Mouse (Mus musculus) c-Kit-negative CD71-positive TER-119-positive erythroid progenitor cells, embryonic 14.5 days (primary cell): ENCODE measurements around the gene Syne2.

Experiments used
- DNase-seq: peaks from one replicate; pipeline ENCODE4 v3.0.0-alpha.2; 2013; ENCODE audit warnings: low read depth, low spot score

The Syne2 gene

GRCm38 (mm10) chr12:75924852-75925251 is 106.9 kb downstream of the Syne2 start:
- no peak for DNase-seq

GRCm38 (mm10) chr12:75927596-75927995 is 109.7 kb downstream of the Syne2 start:
- DNase-seq = no peak

GRCm38 (mm10) chr12:75933561-75933960 is 115.6 kb downstream of the Syne2 start:
- DNase-seq = no peak

- DNase-seq = no peak
Measured at GRCm38 (mm10) chr12:75951328-75951727, 133.4 kb downstream of the Syne2 start.

- no peak for DNase-seq
Measured at GRCm38 (mm10) chr12:75952011-75952410, 134.1 kb downstream of the Syne2 start.

GRCm38 (mm10) chr12:75966441-75967195 is 148.7 kb downstream of the Syne2 start:
- DNase-seq = no peak

- DNase-seq = no peak
Measured at GRCm38 (mm10) chr12:75979079-75979478, 161.1 kb downstream of the Syne2 start.

GRCm38 (mm10) chr12:75983336-75983735 is 165.4 kb downstream of the Syne2 start:
- no peak for DNase-seq

GRCm38 (mm10) chr12:75992226-75992858 is 174.4 kb downstream of the Syne2 start:
- DNase-seq = no peak

GRCm38 (mm10) chr12:75992946-75993345 is 175.0 kb downstream of the Syne2 start:
- no peak for DNase-seq

GRCm38 (mm10) chr12:75995086-75995485 is 177.2 kb downstream of the Syne2 start:
- no peak for DNase-seq

GRCm38 (mm10) chr12:75997547-75997946 is 179.6 kb downstream of the Syne2 start:
- no peak for DNase-seq

GRCm38 (mm10) chr12:75998416-75998815 is 180.5 kb downstream of the Syne2 start:
- no peak for DNase-seq

GRCm38 (mm10) chr12:76004697-76005249 is 186.8 kb downstream of the Syne2 start:
- DNase-seq = no peak

- no peak for DNase-seq
Measured at GRCm38 (mm10) chr12:76008991-76009390, 191.1 kb downstream of the Syne2 start.

- DNase-seq = no peak
Measured at GRCm38 (mm10) chr12:76012789-76013188, 194.9 kb downstream of the Syne2 start.

- DNase-seq = no peak
Measured at GRCm38 (mm10) chr12:76013480-76013879, 195.5 kb downstream of the Syne2 start.

- DNase-seq = no peak
Measured at GRCm38 (mm10) chr12:76015026-76015425, 197.1 kb downstream of the Syne2 start.

GRCm38 (mm10) chr12:76015489-76015888 is 197.6 kb downstream of the Syne2 start:
- no peak for DNase-seq

- DNase-seq = peak; percentile 42
Measured at GRCm38 (mm10) chr12:76016123-76017101, 198.5 kb downstream of the Syne2 start.

- DNase-seq = no peak
Measured at GRCm38 (mm10) chr12:76018640-76019039, 200.7 kb downstream of the Syne2 start.

- no peak for DNase-seq
Measured at GRCm38 (mm10) chr12:76042301-76042700, 224.4 kb downstream of the Syne2 start.
